Mouse (Mus musculus) heart, postnatal 36 days (tissue): ENCODE data around the gene Nek8. TPM values are rescaled to one million over a fixed set of nuclear protein-coding genes. Genes with fewer than 3 reads are reported as not detected.

Experiments used
- DNase-seq, 2 experiments: peaks; one replicate each; pipeline ENCODE4 v3.0.0; 2021 to 2022
- intact Hi-C: fragments of 180-260 bp; cut with DNase I; formaldehyde crosslinking; loops from one replicate; pipeline ENCODE4 v1.15.1; 2025
- total RNA-seq, 2 experiments: library from RNA; stranded (reverse); gene quantifications; 2 replicates each; pipeline ENCODE4 v1.2.3; 2021

The Nek8 gene
- total RNA-seq, 2 experiments from 2014 or later = 2.2 to 3.4 TPM

- no peak for DNase-seq
- intact Hi-C loops = no loop called here
Measured at GRCm38 (mm10) chr11:78168541-78169468, 7.7 kb downstream of the Nek8 start.

- intact Hi-C loops = no loop called here
- DNase-seq = no peak
Measured at GRCm38 (mm10) chr11:78167257-78167959, 9.1 kb downstream of the Nek8 start.

- DNase-seq = no peak
- intact Hi-C loops = no loop called here
Measured at GRCm38 (mm10) chr11:78166640-78167039, 9.8 kb downstream of the Nek8 start.

- DNase-seq = no peak
- intact Hi-C loops = no loop called here
Measured at GRCm38 (mm10) chr11:78166161-78166560, 10.3 kb downstream of the Nek8 start.

- intact Hi-C loops = no loop called here
- DNase-seq = no peak
Measured at GRCm38 (mm10) chr11:78165761-78166109, 10.7 kb downstream of the Nek8 start.

GRCm38 (mm10) chr11:78164924-78165760, 11.3 kb downstream of the Nek8 start, which contains the start of gene Traf4:
Traf4 (minus strand) TSS chr11:78165589.
- intact Hi-C loops = loop anchor here (5.0 kb wide), 2 partner anchors 83 to 103 kb away; partner anchors contain the start of gene Eral1
- DNase-seq = peak; percentile 86 to 88

- no peak for DNase-seq
- intact Hi-C loops = loop anchor here (5.0 kb wide), 2 partner anchors 82 to 102 kb away; partner anchors contain the start of gene Eral1
Measured at GRCm38 (mm10) chr11:78164604-78164923, 11.9 kb downstream of the Nek8 start.

- intact Hi-C loops = loop anchor here (5.0 kb wide), 2 partner anchors 82 to 102 kb away; partner anchors contain the start of gene Eral1
- DNase-seq = peak; percentile 53 to 62
Measured at GRCm38 (mm10) chr11:78163681-78164603, 12.5 kb downstream of the Nek8 start.

GRCm38 (mm10) chr11:78163045-78163444, 13.4 kb downstream of the Nek8 start:
- intact Hi-C loops = loop anchor here (5.0 kb wide), 2 partner anchors 81 to 101 kb away; partner anchors contain the start of gene Eral1

GRCm38 (mm10) chr11:78162504-78162903, 14.0 kb downstream of the Nek8 start:
- DNase-seq = no peak
- intact Hi-C loops = loop anchor here (5.0 kb wide), 2 partner anchors 80 to 100 kb away; partner anchors contain the start of gene Eral1

More at GRCm38 (mm10) chr11:78163045-78163444, 13.4 kb downstream of the Nek8 start:
- DNase-seq = no peak

- intact Hi-C loops = loop anchor here (5.0 kb wide), 2 partner anchors 80 to 100 kb away; partner anchors contain the start of gene Eral1
- no peak for DNase-seq
Measured at GRCm38 (mm10) chr11:78161968-78162367, 14.5 kb downstream of the Nek8 start.

GRCm38 (mm10) chr11:78161169-78161568, 15.3 kb downstream of the Nek8 start:
- intact Hi-C loops = loop anchor here (5.0 kb wide), 2 partner anchors 79 to 99 kb away; partner anchors contain the start of gene Eral1
- no peak for DNase-seq

GRCm38 (mm10) chr11:78160675-78161074, 15.8 kb downstream of the Nek8 start:
- intact Hi-C loops = loop anchor here (5.0 kb wide), 2 partner anchors 78 to 98 kb away; partner anchors contain the start of gene Eral1
- no peak for DNase-seq

- no peak for DNase-seq
- intact Hi-C loops = loop anchor here (5.0 kb wide), 2 partner anchors 78 to 98 kb away; partner anchors contain the start of gene Eral1
Measured at GRCm38 (mm10) chr11:78160171-78160570, 16.3 kb downstream of the Nek8 start.

- no peak for DNase-seq
- intact Hi-C loops = loop anchor here (2.0 to 5.0 kb wide), 2 partner anchors 17 to 57 kb away; partner anchors contain the start of genes Nek8 and Tlcd1
Measured at GRCm38 (mm10) chr11:78159557-78159956, 16.9 kb downstream of the Nek8 start.

GRCm38 (mm10) chr11:78159096-78159495, 17.4 kb downstream of the Nek8 start:
- intact Hi-C loops = loop anchor here (2.0 to 5.0 kb wide), 2 partner anchors 18 to 57 kb away; partner anchors contain the start of genes Nek8 and Tlcd1
- peak; percentile 65 to 70 for DNase-seq

GRCm38 (mm10) chr11:78156156-78156699, 20.2 kb downstream of the Nek8 start:
- intact Hi-C loops = loop anchor here (5.0 kb wide), 1 partner anchor 54 kb away; no protein-coding TSS in a partner anchor
- DNase-seq = no peak

- no peak for DNase-seq
- intact Hi-C loops = loop anchor here (5.0 kb wide), 1 partner anchor 53 kb away; no protein-coding TSS in a partner anchor
Measured at GRCm38 (mm10) chr11:78155674-78156073, 20.8 kb downstream of the Nek8 start.
